Mouse (Mus musculus): ENCODE measurements around the gene Hist1h4a. TPM values are rescaled to one million over a fixed set of nuclear protein-coding genes. Genes with fewer than 3 reads are reported as not detected.
A peak's percentile ranks its signal among the peaks of the same experiment; 100 is the strongest.
"Not testable (repeated sequence)": the region's sequence is repeated elsewhere in the genome, so short reads cannot be mapped to it uniquely, and the experiment has no call there.

Gene Hist1h4a
- polyA plus RNA-seq, 1 experiment from 2014 or later, result not detected

- not testable (repeated sequence) for H3K9me3 ChIP-seq (ENCODE audit: control insufficient read depth, low read length); H3K27me3 ChIP-seq (replicated peaks; ENCODE audit: control insufficient read depth, insufficient read depth, low read length); H3K36me3 ChIP-seq (ENCODE audit: control insufficient read depth, insufficient read depth, low read length); H3K4me1 ChIP-seq (ENCODE audit: control insufficient read depth, insufficient read depth, low read depth, low read length)
- Histone ChIP-seq H3K27ac (ENCODE audit: low read depth, low read length) (peak within 1 kb of the TSS; percentile 93), H3K4me2 (ENCODE audit: low read length) (peak within 1 kb of the TSS; percentile 79), H3K4me3 (ENCODE audit: low read length) (peak within 1 kb of the TSS; percentile 46), H3K9ac (ENCODE audit: low read depth, low read length) (peak within 1 kb of the TSS; percentile 60)
- peak; percentile 86 for ATAC-seq
- under 1% methylated on average over 16 of the region's 47 CpGs for WGBS
Observed at GRCm38 (mm10) chr13:23752067-23752741, 8.8 kb downstream of the Hist1h4a start, which contains the start of gene Hist1h3b. Gene Hist1h3b (plus strand): TSS chr13:23752267.

GRCm38 (mm10) chr13:23751478-23751956, 9.5 kb downstream of the Hist1h4a start:
- no peak for ATAC-seq
- WGBS, result under 1% methylated on average over 11 of the region's 11 CpGs
- H3K9ac ChIP-seq (ENCODE audit: low read depth, low read length), result peak overlapping the region; percentile 28; the same call in 1 of the 2 replicates

GRCm38 (mm10) chr13:23750839-23751477, 10.1 kb downstream of the Hist1h4a start, which contains the start of gene Hist1h2ab:
Gene Hist1h2ab (plus strand): TSS chr13:23751126.
- not testable (repeated sequence) for H3K4me1 ChIP-seq (ENCODE audit: control insufficient read depth, insufficient read depth, low read depth, low read length); H3K27me3 ChIP-seq (replicated peaks; ENCODE audit: control insufficient read depth, insufficient read depth, low read length); H3K36me3 ChIP-seq (ENCODE audit: control insufficient read depth, insufficient read depth, low read length); H3K9me3 ChIP-seq (ENCODE audit: control insufficient read depth, low read length)
- ATAC-seq, result peak; percentile 67
- Histone ChIP-seq H3K4me3 (ENCODE audit: low read length) (peak within 1 kb of the TSS; percentile 46), H3K27ac (ENCODE audit: low read depth, low read length) (peak within 1 kb of the TSS; percentile 93), H3K4me2 (ENCODE audit: low read length) (peak within 1 kb of the TSS; percentile 79), H3K9ac (ENCODE audit: low read depth, low read length) (peak within 1 kb of the TSS; percentile 60; the same call in 1 of the 2 replicates)
- WGBS, result under 1% methylated on average over 25 of the region's 47 CpGs

More at GRCm38 (mm10) chr13:23751478-23751956, 9.5 kb downstream of the Hist1h4a start:
- Histone ChIP-seq H3K4me3 (ENCODE audit: low read length) (peak overlapping the region; percentile 46), H3K36me3 (ENCODE audit: control insufficient read depth, insufficient read depth, low read length) (no peaks in the 10 kb centered on the region), H3K27ac (ENCODE audit: low read depth, low read length) (peak overlapping the region; percentile 93), H3K9me3 (ENCODE audit: control insufficient read depth, low read length) (no peaks in the 10 kb centered on the region), H3K27me3 (replicated peaks; ENCODE audit: control insufficient read depth, insufficient read depth, low read length) (no peaks in the 10 kb centered on the region), H3K4me2 (ENCODE audit: low read length) (peak overlapping the region; percentile 79), H3K4me1 (ENCODE audit: control insufficient read depth, insufficient read depth, low read depth, low read length) (peaks cover 7% of the 10 kb centered on the region)

- Histone ChIP-seq H3K9ac (ENCODE audit: low read depth, low read length) (no peak overlapping the region), H3K27ac (ENCODE audit: low read depth, low read length) (no peak overlapping the region), H3K4me2 (ENCODE audit: low read length) (no peak overlapping the region), H3K4me3 (ENCODE audit: low read length) (no peak overlapping the region), H3K4me1 (ENCODE audit: control insufficient read depth, insufficient read depth, low read depth, low read length) (peaks cover 11% of the 10 kb centered on the region), H3K27me3 (replicated peaks; ENCODE audit: control insufficient read depth, insufficient read depth, low read length) (no peaks in the 10 kb centered on the region), H3K36me3 (ENCODE audit: control insufficient read depth, insufficient read depth, low read length) (no peaks in the 10 kb centered on the region), H3K9me3 (ENCODE audit: control insufficient read depth, low read length) (no peaks in the 10 kb centered on the region)
- 90% methylated on average over 5 of the region's 5 CpGs for WGBS
- no peak for ATAC-seq
Observed at GRCm38 (mm10) chr13:23749563-23750121, 11.4 kb downstream of the Hist1h4a start.

GRCm38 (mm10) chr13:23747892-23748288, 13.1 kb downstream of the Hist1h4a start:
- 6% methylated on average over 4 of the region's 4 CpGs for WGBS
- Histone ChIP-seq H3K9ac (ENCODE audit: low read depth, low read length) (no peak overlapping the region), H3K36me3 (ENCODE audit: control insufficient read depth, insufficient read depth, low read length) (no peaks in the 10 kb centered on the region), H3K27me3 (replicated peaks; ENCODE audit: control insufficient read depth, insufficient read depth, low read length) (no peaks in the 10 kb centered on the region), H3K9me3 (ENCODE audit: control insufficient read depth, low read length) (no peaks in the 10 kb centered on the region), H3K4me1 (ENCODE audit: control insufficient read depth, insufficient read depth, low read depth, low read length) (peaks cover 11% of the 10 kb centered on the region), H3K27ac (ENCODE audit: low read depth, low read length) (0 out of 2 replicates have a peak overlapping the region, but pooled peaks have one; percentile 16), H3K4me3 (ENCODE audit: low read length) (no peak overlapping the region), H3K4me2 (ENCODE audit: low read length) (peak overlapping the region; percentile 1; the same call in 1 of the 2 replicates)
- no peak for ATAC-seq

- H3K27me3 ChIP-seq (replicated peaks; ENCODE audit: control insufficient read depth, insufficient read depth, low read length), result no peaks in the 10 kb centered on the region
- peak overlapping the region; percentile 51 for H3K9ac ChIP-seq (ENCODE audit: low read depth, low read length)
- no peaks in the 10 kb centered on the region for H3K9me3 ChIP-seq (ENCODE audit: control insufficient read depth, low read length)
- H3K4me2 ChIP-seq (ENCODE audit: low read length), result peak overlapping the region; percentile 75
- no peaks in the 10 kb centered on the region for H3K36me3 ChIP-seq (ENCODE audit: control insufficient read depth, insufficient read depth, low read length)
- no peak for ATAC-seq
- H3K4me3 ChIP-seq (ENCODE audit: low read length), result peak overlapping the region; percentile 35
- peak overlapping the region; percentile 94 for H3K27ac ChIP-seq (ENCODE audit: low read depth, low read length)
- WGBS, result 2% methylated on average over 10 of the region's 13 CpGs
- peaks cover 11% of the 10 kb centered on the region for H3K4me1 ChIP-seq (ENCODE audit: control insufficient read depth, insufficient read depth, low read depth, low read length)
Observed at GRCm38 (mm10) chr13:23747081-23747891, 13.7 kb downstream of the Hist1h4a start.

- peak within 1 kb of the TSS; percentile 75 for H3K4me2 ChIP-seq (ENCODE audit: low read length)
- ATAC-seq, result peak; percentile 95
- under 1% methylated on average over 34 of the region's 58 CpGs for WGBS
- H3K9me3 ChIP-seq (ENCODE audit: control insufficient read depth, low read length); H3K36me3 ChIP-seq (ENCODE audit: control insufficient read depth, insufficient read depth, low read length); H3K27me3 ChIP-seq (replicated peaks; ENCODE audit: control insufficient read depth, insufficient read depth, low read length); H3K4me1 ChIP-seq (ENCODE audit: control insufficient read depth, insufficient read depth, low read depth, low read length): not testable (repeated sequence)
- H3K9ac ChIP-seq (ENCODE audit: low read depth, low read length), result peak within 1 kb of the TSS; percentile 59
- H3K27ac ChIP-seq (ENCODE audit: low read depth, low read length), result peak within 1 kb of the TSS; percentile 94
- H3K4me3 ChIP-seq (ENCODE audit: low read length), result peak within 1 kb of the TSS; percentile 44
Observed at GRCm38 (mm10) chr13:23746201-23747080, 14.6 kb downstream of the Hist1h4a start, which contains the start of gene Hist1h2bb. Gene Hist1h2bb (plus strand): TSS chr13:23746734.

Data from hindbrain, embryonic 16.5 days (tissue).